Mouse (Mus musculus) limb, embryonic 14.5 days (tissue): ENCODE results near the gene Naif1. TPM values are rescaled to one million over a fixed set of nuclear protein-coding genes. Genes with fewer than 3 reads are reported as not detected.

Source experiments
- ATAC-seq: fragments of 200-750 bp; cut with Nextera tagmentation; 2 replicates; pipeline ENCODE4 v1.8.0; 2017; ENCODE audit warnings: low read depth, moderate number of reproducible peaks, moderate TSS enrichment; ENCODE audit not compliant: low FRiP score
- DNase-seq: peaks from one replicate; pipeline ENCODE4 v3.0.0-alpha.2; 2015; ENCODE audit warnings: low spot score
- H3K27ac ChIP-seq: fragments of 300-500 bp; sonication (generic); replicated peaks from 2 replicates; pipeline ENCODE4 v1.5.1; 2014; ENCODE audit warnings: low read depth, mild to moderate bottlenecking, low read length, moderate library complexity, mixed read lengths
- H3K27me3 ChIP-seq: fragments of 300-500 bp; sonication (generic); 2 replicates; pipeline ENCODE4 v1.6.1; 2014; ENCODE audit warnings: low read length, mixed read lengths; ENCODE audit not compliant: control insufficient read depth, insufficient read depth
- H3K36me3 ChIP-seq: fragments of 300-500 bp; sonication (generic); 2 replicates; pipeline ENCODE4 v1.6.1; 2014; ENCODE audit warnings: mild to moderate bottlenecking, low read length, moderate library complexity, mixed read lengths; ENCODE audit not compliant: control insufficient read depth, insufficient read depth
- H3K4me1 ChIP-seq: fragments of 300-500 bp; sonication (generic); 2 replicates; pipeline ENCODE4 v1.6.1; 2014; ENCODE audit warnings: antibody characterized with exemption, low read length, mixed read lengths; ENCODE audit not compliant: control insufficient read depth, insufficient read depth
- H3K4me2 ChIP-seq: fragments of 300-500 bp; sonication (generic); replicated peaks from 2 replicates; pipeline ENCODE4 v1.6.1; 2014; ENCODE audit warnings: low read depth, mild to moderate bottlenecking, low read length, moderate library complexity; ENCODE audit not compliant: severe bottlenecking
- H3K4me3 ChIP-seq: fragments of 300-500 bp; sonication (generic); replicated peaks from 2 replicates; pipeline ENCODE4 v1.5.1; 2014; ENCODE audit warnings: low read length
- H3K9ac ChIP-seq: fragments of 300-500 bp; sonication (generic); 2 replicates; pipeline ENCODE4 v1.6.1; 2014; ENCODE audit warnings: mild to moderate bottlenecking, low read depth, low read length, moderate library complexity; ENCODE audit not compliant: severe bottlenecking
- H3K9me3 ChIP-seq: fragments of 300-500 bp; sonication (generic); 2 replicates; pipeline ENCODE4 v1.6.1; 2016; ENCODE audit warnings: low read length; ENCODE audit not compliant: control insufficient read depth
- POLR2A ChIP-seq: fragments of 200-500 bp; IDR thresholded peaks from 2 replicates; pipeline ENCODE4 v1.8.0; 2012; ENCODE audit warnings: inconsistent platforms, mild to moderate bottlenecking, moderate library complexity, borderline replicate concordance; ENCODE audit not compliant: insufficient read depth, insufficient read length; ENCODE audit errors: extremely low read depth
- WGBS: fragments of 180-500 bp; shearing (Covaris S2); extraction: QIAGEN DNeasy Blood & Tissue Kit; methylation state at CpG from one replicate; pipeline ENCODE4 v1.1.7; 2014; 5-methylcytosine and 5-hydroxymethylcytosine counted together
- polyA plus RNA-seq, 2 experiments: library from polyadenylated mRNA; depleted of rRNA in 1 of 2; stranded (reverse) in 1 of 2; unstranded in 1 of 2; fragments of >200 nt; fragmentation: Nextera tagmentation in 1 of 2; extraction: Ambion mirVana in 1 of 2; gene quantifications; 2 replicates each; pipeline versions ENCODE4 v1.2.1 to v1.2.3; 2012 to 2014

Gene Naif1
- polyA plus RNA-seq, 2 experiments: 4.2 to 4.5 TPM

- ATAC-seq (no peak), DNase-seq (no peak)
- Histone ChIP-seq H3K4me1 (peaks cover 22% of the 10 kb centered on the region), H3K4me2 (no peak overlapping the region), H3K27ac (no peak overlapping the region), H3K9ac (no peak overlapping the region), H3K9me3 (no peaks in the 10 kb centered on the region), H3K4me3 (no peak overlapping the region), H3K27me3 (no peaks in the 10 kb centered on the region), H3K36me3 (peaks cover 47% of the 10 kb centered on the region)
- TF ChIP-seq POLR2A: no peak
- 89% methylated on average over 6 of the region's 6 CpGs for WGBS
Measured at GRCm38 (mm10) chr2:32421851-32422251, 28.4 kb upstream of the Naif1 start.

GRCm38 (mm10) chr2:32423481-32424331, 26.6 kb upstream of the Naif1 start:
- peak overlapping the region; percentile 74 for H3K27ac ChIP-seq
- peak; percentile 93 for ATAC-seq

GRCm38 (mm10) chr2:32424796-32425195, 25.5 kb upstream of the Naif1 start:
- ATAC-seq (no peak), DNase-seq (no peak)
- Histone ChIP-seq H3K9ac (no peak overlapping the region), H3K36me3 (peaks cover 17% of the 10 kb centered on the region), H3K4me3 (no peak overlapping the region), H3K27ac (peak overlapping the region; percentile 67; the same call in 1 of the 2 replicates), H3K4me2 (no peak overlapping the region), H3K9me3 (no peaks in the 10 kb centered on the region), H3K27me3 (no peaks in the 10 kb centered on the region), H3K4me1 (peaks cover 45% of the 10 kb centered on the region)
- WGBS: 35% methylated on average over 3 of the region's 3 CpGs
- no peak for TF ChIP-seq POLR2A

More at GRCm38 (mm10) chr2:32423481-32424331, 26.6 kb upstream of the Naif1 start:
- H3K4me1 ChIP-seq: peaks cover 34% of the 10 kb centered on the region
- WGBS: 1% methylated on average over 14 of the region's 14 CpGs
- H3K36me3 ChIP-seq: peaks cover 28% of the 10 kb centered on the region
- H3K9ac ChIP-seq: peak overlapping the region; percentile 40
- DNase-seq: peak; percentile 94
- TF ChIP-seq POLR2A: no peak
- H3K4me2 ChIP-seq: peak overlapping the region; percentile 69
- H3K9me3 ChIP-seq: no peaks in the 10 kb centered on the region
- peak overlapping the region; percentile 39 for H3K4me3 ChIP-seq
- H3K27me3 ChIP-seq: no peaks in the 10 kb centered on the region

GRCm38 (mm10) chr2:32425568-32425967, 24.7 kb upstream of the Naif1 start:
- no peak overlapping the region for H3K4me3 ChIP-seq
- H3K36me3 ChIP-seq: peaks cover 10% of the 10 kb centered on the region
- WGBS: 73% methylated on average over 5 of the region's 5 CpGs
- H3K4me1 ChIP-seq: peaks cover 53% of the 10 kb centered on the region
- H3K9ac ChIP-seq: no peak overlapping the region
- DNase-seq (no peak), ATAC-seq (no peak)
- H3K9me3 ChIP-seq: no peaks in the 10 kb centered on the region
- no peak overlapping the region for H3K27ac ChIP-seq
- H3K27me3 ChIP-seq: no peaks in the 10 kb centered on the region
- no peak for TF ChIP-seq POLR2A
- H3K4me2 ChIP-seq: no peak overlapping the region

- 81% methylated on average over 1 of the region's 1 CpGs for WGBS
- DNase-seq (no peak), ATAC-seq (no peak)
- H3K36me3 ChIP-seq: peaks cover 4% of the 10 kb centered on the region
- no peak for TF ChIP-seq POLR2A
- no peak overlapping the region for H3K9ac ChIP-seq
- no peak overlapping the region for H3K4me2 ChIP-seq
- H3K27ac ChIP-seq: no peak overlapping the region
- H3K4me1 ChIP-seq: peaks cover 54% of the 10 kb centered on the region
- no peaks in the 10 kb centered on the region for H3K27me3 ChIP-seq
- no peaks in the 10 kb centered on the region for H3K9me3 ChIP-seq
- H3K4me3 ChIP-seq: no peak overlapping the region
Measured at GRCm38 (mm10) chr2:32426141-32426540, 24.1 kb upstream of the Naif1 start.
